Mouse (Mus musculus): ENCODE measurements around the gene Sall4. TPM values are rescaled to one million over a fixed set of nuclear protein-coding genes. Genes with fewer than 3 reads are reported as not detected.

Gene Sall4
- polyA plus RNA-seq, 1 experiment: not detected

DNA sequence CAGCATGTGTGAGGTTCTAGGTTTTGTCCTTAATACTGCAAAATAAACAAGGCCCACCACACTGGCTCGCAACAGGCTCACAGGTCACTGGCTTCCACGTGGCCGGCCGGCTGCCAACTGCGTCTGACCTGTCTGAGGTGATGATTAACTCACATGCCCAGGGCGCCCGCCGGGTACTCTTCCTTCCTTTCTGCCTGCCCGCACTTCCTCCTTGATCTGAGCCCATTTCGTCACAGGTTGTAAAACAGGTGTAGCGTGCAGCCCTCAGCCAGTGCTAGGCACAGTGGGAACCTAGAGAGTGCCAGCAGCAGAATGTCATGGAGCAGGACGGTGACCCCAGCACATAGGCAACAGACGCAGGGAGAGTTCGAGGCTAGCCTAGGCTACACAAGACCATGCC lies 46.4 kb downstream of the Sall4 start:
- DNase-seq: peak; percentile 95
- no peak overlapping the region for H3K4me3 ChIP-seq (ENCODE audit: insufficient read depth, low read depth, low read length)
- H3K4me1 ChIP-seq (ENCODE audit: control insufficient read depth, insufficient read depth, low read length): no peaks in the 10 kb centered on the region; the same call in 1 of the 2 replicates
- no peaks in the 10 kb centered on the region for H3K36me3 ChIP-seq (ENCODE audit: control insufficient read depth, insufficient read depth, low read length)
- H3K27ac ChIP-seq (ENCODE audit: insufficient read depth, low read depth, low read length): peak overlapping the region; percentile 49; the same call in 1 of the 2 replicates
- TF ChIP-seq POLR2A (IDR thresholded peaks at IDR 0.05; ENCODE audit: low read depth, low read length): no peak
- no peak for TF ChIP-seq CTCF (conservative IDR thresholded peaks at IDR 0.05; ENCODE audit: insufficient read depth, insufficient read length, low read depth, low read length)
- 21% methylated on average over 14 of the region's 14 CpGs for WGBS
- H3K27me3 ChIP-seq (replicated peaks; ENCODE audit: control insufficient read depth, insufficient read depth, low read length): no peaks in the 10 kb centered on the region

DNA sequence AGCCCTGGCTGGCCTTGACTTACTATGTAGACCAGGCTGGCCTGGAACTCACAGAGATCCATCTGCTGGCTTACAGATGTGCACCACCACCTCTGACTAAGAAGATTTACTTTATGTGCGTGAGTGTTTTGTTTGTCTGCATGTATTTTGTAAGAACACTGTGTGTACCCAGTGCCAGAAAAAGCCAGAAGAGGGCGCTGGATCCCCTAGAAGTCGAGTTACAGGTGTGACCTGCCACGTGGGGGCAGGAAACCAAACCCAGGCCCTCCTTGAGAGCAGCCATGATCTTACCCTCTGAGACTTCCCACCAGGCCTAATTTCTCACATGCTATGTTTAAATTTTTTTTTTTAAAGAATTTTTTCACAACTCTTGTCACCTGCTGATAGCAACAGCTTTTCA lies 48.0 kb downstream of the Sall4 start:
- TF ChIP-seq CTCF (conservative IDR thresholded peaks at IDR 0.05; ENCODE audit: insufficient read depth, insufficient read length, low read depth, low read length) (0 out of 2 replicates have a peak, but pooled peaks have one; percentile 11), POLR2A (IDR thresholded peaks at IDR 0.05; ENCODE audit: low read depth, low read length) (no peak)
- no peak overlapping the region for H3K27ac ChIP-seq (ENCODE audit: insufficient read depth, low read depth, low read length)
- no peaks in the 10 kb centered on the region for H3K4me1 ChIP-seq (ENCODE audit: control insufficient read depth, insufficient read depth, low read length)
- no peaks in the 10 kb centered on the region for H3K36me3 ChIP-seq (ENCODE audit: control insufficient read depth, insufficient read depth, low read length)
- no peaks in the 10 kb centered on the region for H3K27me3 ChIP-seq (replicated peaks; ENCODE audit: control insufficient read depth, insufficient read depth, low read length)
- WGBS: 83% methylated on average over 4 of the region's 4 CpGs
- no peak for DNase-seq
- H3K4me3 ChIP-seq (ENCODE audit: insufficient read depth, low read depth, low read length): no peak overlapping the region

DNA sequence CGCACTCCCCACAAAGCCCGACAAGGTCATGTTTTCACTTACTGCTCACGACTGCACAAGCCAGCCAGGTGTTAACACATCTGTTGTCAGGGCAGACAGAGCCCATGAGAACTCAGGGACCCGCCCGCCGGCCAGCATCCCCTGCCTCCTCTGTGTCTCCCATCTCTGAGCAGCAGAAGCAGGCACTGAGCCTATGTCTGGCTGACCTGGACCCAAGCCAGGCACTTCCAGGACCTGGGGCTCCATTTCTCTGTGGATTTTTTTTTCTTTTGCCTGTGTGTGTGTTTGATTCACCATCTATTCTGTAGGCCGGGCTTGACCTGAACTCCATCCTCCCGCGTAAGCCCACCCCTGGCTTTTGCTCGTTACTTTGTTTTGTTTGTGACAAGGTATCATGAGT lies 49.0 kb downstream of the Sall4 start:
- H3K4me3 ChIP-seq (ENCODE audit: insufficient read depth, low read depth, low read length): no peak overlapping the region
- 82% methylated on average over 10 of the region's 10 CpGs for WGBS
- no peaks in the 10 kb centered on the region for H3K36me3 ChIP-seq (ENCODE audit: control insufficient read depth, insufficient read depth, low read length)
- DNase-seq: no peak
- H3K27ac ChIP-seq (ENCODE audit: insufficient read depth, low read depth, low read length): no peak overlapping the region
- H3K27me3 ChIP-seq (replicated peaks; ENCODE audit: control insufficient read depth, insufficient read depth, low read length): no peaks in the 10 kb centered on the region
- H3K4me1 ChIP-seq (ENCODE audit: control insufficient read depth, insufficient read depth, low read length): no peaks in the 10 kb centered on the region
- TF ChIP-seq CTCF (conservative IDR thresholded peaks at IDR 0.05; ENCODE audit: insufficient read depth, insufficient read length, low read depth, low read length) (no peak), POLR2A (IDR thresholded peaks at IDR 0.05; ENCODE audit: low read depth, low read length) (no peak)

DNA sequence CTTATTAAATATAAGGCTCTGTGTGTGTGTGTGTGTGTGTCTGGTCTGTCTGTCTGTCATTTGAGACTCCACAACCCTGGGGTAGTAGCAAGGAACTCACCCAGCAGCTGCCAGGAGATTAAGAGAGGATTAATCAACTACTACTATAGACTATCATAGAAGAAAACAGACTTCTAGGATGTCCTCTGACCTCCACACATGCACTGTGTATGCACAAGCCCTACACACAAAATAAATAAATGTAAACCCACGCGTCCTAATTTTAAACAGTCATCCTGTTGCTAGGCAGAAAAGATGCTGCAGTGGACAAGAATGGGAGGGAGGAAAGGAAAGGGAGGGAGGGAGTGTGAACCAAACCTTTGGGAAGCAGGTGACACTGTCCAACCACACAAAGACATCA lies 49.5 kb downstream of the Sall4 start:
- DNase-seq: no peak
- Histone ChIP-seq H3K36me3 (ENCODE audit: control insufficient read depth, insufficient read depth, low read length) (no peaks in the 10 kb centered on the region), H3K27me3 (replicated peaks; ENCODE audit: control insufficient read depth, insufficient read depth, low read length) (no peaks in the 10 kb centered on the region), H3K4me1 (ENCODE audit: control insufficient read depth, insufficient read depth, low read length) (no peaks in the 10 kb centered on the region), H3K27ac (ENCODE audit: insufficient read depth, low read depth, low read length) (no peak overlapping the region), H3K4me3 (ENCODE audit: insufficient read depth, low read depth, low read length) (no peak overlapping the region)
- 86% methylated on average over 2 of the region's 2 CpGs for WGBS
- TF ChIP-seq CTCF (conservative IDR thresholded peaks at IDR 0.05; ENCODE audit: insufficient read depth, insufficient read length, low read depth, low read length): no peak
- TF ChIP-seq POLR2A (IDR thresholded peaks at IDR 0.05; ENCODE audit: low read depth, low read length): no peak

DNA sequence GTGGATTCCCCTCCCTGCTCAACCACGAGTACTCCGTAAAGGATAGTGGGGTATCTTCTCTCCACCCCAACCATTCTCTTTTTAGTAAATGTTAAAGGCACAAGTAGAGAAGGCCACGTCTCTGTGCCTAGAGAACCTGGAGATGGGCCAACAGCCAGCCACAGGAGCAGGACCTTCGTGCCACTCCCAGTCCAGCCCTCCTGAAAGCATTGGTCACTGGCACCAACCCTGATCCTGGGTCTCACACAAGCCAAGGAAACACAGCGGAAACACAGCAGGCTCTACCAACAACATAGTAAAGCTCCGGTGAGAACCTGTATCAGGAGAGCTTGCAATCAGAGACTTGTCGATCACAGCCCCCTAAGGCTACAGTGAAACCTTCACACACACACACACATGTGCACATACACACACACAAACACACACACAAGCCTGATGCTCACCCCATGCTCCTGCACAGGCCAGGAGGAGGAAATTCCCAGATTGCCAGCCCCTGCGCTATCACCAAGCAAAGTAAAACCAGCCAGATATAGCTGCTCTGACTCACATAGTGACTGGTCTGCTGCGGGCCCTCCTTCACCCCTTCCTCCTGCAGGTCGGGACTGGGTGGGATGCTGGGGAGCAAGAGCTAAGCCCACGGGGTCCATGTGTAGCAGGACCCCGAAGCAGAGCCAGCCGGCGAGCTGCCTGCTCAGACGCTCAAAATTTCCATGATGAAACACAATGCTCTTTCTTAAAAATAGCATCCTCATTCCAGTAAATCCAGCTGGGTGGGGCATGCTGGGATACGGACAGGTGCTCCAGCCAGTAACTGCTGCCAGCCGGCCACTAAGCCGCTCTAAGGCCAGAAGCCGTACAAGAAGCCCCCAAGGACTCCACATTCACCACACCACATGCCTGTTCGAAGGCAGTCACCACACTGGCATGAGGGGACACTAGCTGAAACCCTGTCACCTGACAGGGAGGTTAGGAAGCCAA lies 55.3 kb downstream of the Sall4 start:
- H3K27me3 ChIP-seq (replicated peaks; ENCODE audit: control insufficient read depth, insufficient read depth, low read length): no peaks in the 10 kb centered on the region
- H3K4me3 ChIP-seq (ENCODE audit: insufficient read depth, low read depth, low read length): no peak overlapping the region
- WGBS: 72% methylated on average over 20 of the region's 20 CpGs
- DNase-seq: no peak
- H3K27ac ChIP-seq (ENCODE audit: insufficient read depth, low read depth, low read length): no peak overlapping the region
- no peaks in the 10 kb centered on the region for H3K36me3 ChIP-seq (ENCODE audit: control insufficient read depth, insufficient read depth, low read length)
- H3K4me1 ChIP-seq (ENCODE audit: control insufficient read depth, insufficient read depth, low read length): no peaks in the 10 kb centered on the region
- no peak for TF ChIP-seq CTCF (conservative IDR thresholded peaks at IDR 0.05; ENCODE audit: insufficient read depth, insufficient read length, low read depth, low read length)

DNA sequence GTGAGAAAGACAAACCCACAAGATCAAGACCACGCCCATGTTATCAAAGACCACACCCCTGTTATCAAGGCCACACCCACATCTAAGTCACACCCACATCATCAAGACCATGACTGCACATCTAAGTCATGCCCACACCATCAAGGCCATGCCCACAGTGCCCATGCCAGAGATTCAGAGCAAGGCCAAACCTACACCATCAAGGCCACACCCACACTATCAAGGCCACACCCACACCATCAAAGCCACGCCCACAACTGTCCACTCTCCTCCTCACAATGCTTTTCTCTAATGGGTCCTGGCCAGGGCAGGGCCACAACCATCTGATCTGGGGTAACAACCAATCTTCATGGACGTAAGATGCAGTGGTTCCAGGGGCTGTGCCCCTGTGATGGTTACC lies 56.8 kb downstream of the Sall4 start:
- H3K27me3 ChIP-seq (replicated peaks; ENCODE audit: control insufficient read depth, insufficient read depth, low read length): no peaks in the 10 kb centered on the region
- H3K36me3 ChIP-seq (ENCODE audit: control insufficient read depth, insufficient read depth, low read length): no peaks in the 10 kb centered on the region
- no peak for TF ChIP-seq POLR2A (IDR thresholded peaks at IDR 0.05; ENCODE audit: low read depth, low read length)
- TF ChIP-seq CTCF (conservative IDR thresholded peaks at IDR 0.05; ENCODE audit: insufficient read depth, insufficient read length, low read depth, low read length): no peak
- no peak for DNase-seq
- no peak overlapping the region for H3K4me3 ChIP-seq (ENCODE audit: insufficient read depth, low read depth, low read length)
- no peak overlapping the region for H3K27ac ChIP-seq (ENCODE audit: insufficient read depth, low read depth, low read length)
- 71% methylated on average over 3 of the region's 3 CpGs for WGBS
- H3K4me1 ChIP-seq (ENCODE audit: control insufficient read depth, insufficient read depth, low read length): no peaks in the 10 kb centered on the region

DNA sequence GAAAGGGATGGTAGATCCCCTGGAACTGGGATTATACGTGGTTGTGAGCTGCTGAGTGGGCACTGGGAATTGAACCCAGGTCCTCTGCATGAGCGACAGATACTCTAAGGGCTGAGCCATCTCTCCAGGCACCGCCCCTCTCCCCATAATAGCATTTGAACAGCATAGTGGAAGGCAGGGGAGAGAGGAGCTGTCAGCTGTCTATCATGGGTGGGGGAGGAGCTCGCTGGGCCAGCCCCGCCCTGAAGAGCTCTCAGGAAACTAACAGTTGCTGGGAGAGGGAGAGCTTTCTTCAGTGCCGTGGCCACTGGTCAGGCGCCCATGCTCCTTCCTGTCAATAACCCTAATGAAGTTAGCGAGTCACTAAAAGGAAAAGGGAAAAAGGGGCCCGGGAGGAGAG lies 60.0 kb downstream of the Sall4 start:
- no peaks in the 10 kb centered on the region for H3K27me3 ChIP-seq (replicated peaks; ENCODE audit: control insufficient read depth, insufficient read depth, low read length)
- no peak overlapping the region for H3K27ac ChIP-seq (ENCODE audit: insufficient read depth, low read depth, low read length)
- no peak overlapping the region for H3K4me3 ChIP-seq (ENCODE audit: insufficient read depth, low read depth, low read length)
- H3K36me3 ChIP-seq (ENCODE audit: control insufficient read depth, insufficient read depth, low read length): no peaks in the 10 kb centered on the region
- no peak for TF ChIP-seq POLR2A (IDR thresholded peaks at IDR 0.05; ENCODE audit: low read depth, low read length)
- H3K4me1 ChIP-seq (ENCODE audit: control insufficient read depth, insufficient read depth, low read length): no peaks in the 10 kb centered on the region
- no peak for DNase-seq
- 71% methylated on average over 9 of the region's 9 CpGs for WGBS
